Mouse (Mus musculus) B cell, adult 2 months (primary cell): ENCODE results near the gene Klhl29.

Experiments
- DNase-seq, 2 experiments: peaks; one replicate each; pipeline ENCODE4 v3.0.0; 2022

Klhl29 gene

GRCm38 (mm10) chr12:5166141-5166540 lies 209.3 kb downstream of the Klhl29 start:
- DNase-seq: no peak

DNA sequence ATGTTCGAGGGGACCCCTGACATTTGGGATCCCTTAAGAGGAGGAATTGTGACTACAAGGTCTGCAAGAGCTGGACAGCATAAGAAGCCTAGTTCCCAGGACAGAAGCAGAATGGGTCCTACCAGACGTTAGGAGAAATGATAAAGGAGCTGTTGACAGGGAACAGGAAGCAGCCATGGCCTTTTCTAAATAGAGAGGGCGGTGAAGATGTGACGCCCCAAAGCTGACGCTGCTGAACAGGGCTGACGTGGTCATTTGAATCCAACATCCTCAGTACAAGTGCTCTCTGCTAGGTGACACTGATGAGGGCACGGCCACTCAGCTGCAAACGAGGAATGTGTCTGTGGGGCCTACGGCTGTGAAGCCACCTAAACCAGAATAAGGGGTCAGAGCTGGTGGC lies 210.1 kb downstream of the Klhl29 start:
- DNase-seq: no peak

GRCm38 (mm10) chr12:5162672-5163071 lies 212.8 kb downstream of the Klhl29 start:
- DNase-seq: no peak

GRCm38 (mm10) chr12:5161631-5162030 lies 213.9 kb downstream of the Klhl29 start:
- DNase-seq: no peak

DNA sequence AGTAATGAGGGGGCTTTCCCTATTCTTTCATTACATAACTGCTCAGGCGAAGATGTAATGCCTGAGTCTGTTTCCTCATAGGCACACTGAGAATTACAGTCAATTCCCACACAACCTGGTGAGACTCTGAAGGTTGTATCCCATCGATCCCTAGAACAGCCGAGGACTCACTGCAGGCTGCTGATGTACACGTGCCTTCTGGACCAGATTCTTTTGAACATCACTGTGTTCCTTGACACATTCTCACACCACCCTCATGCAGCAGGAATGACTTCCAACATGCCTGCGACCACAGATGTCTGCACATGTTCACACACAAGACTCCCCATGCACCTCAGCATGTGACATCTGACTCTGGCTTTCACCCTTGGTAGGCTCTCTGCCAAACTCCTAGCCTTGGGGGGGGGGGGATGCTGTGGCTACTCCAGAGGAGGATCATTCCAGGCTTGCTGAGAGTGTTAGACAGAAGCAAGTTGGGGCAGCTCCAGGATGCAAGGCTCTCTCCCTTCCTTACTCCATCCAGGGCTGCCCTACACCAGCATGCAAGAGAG lies 217.5 kb downstream of the Klhl29 start:
- DNase-seq: no peak

DNA sequence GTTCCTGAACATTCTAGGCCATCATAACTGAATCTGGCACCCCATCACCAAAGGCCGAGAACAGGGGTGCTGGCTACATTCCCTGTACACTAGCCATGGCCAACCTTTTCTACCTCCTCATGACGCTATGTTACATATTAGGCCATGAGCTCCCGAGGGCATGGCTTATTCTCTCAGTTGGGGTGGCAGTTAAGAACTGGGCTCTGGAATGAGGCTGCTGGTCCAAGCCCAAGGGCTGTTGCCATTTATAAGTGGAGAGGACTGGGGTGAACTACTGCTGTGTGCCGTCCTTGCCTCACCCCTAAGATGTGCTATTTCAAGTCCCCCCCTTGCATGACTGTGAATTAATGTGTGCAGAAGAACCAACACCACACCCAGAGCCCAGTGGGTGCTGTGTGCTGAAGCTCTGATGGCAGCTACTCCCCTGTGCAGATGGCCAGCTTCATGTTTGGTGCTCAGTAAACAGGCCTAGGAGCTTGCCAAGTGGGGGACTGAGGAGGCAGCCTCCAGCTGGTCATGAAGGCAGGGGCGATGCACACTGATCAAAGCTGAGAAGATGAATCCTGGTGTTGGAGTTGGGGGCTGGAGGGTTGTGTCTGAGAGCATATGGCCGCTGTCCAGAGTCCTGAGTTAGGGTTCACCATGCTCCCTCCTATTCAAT lies 218.3 kb downstream of the Klhl29 start:
- DNase-seq: no peak

GRCm38 (mm10) chr12:5155177-5155576 lies 220.3 kb downstream of the Klhl29 start:
- DNase-seq: no peak

GRCm38 (mm10) chr12:5151859-5152258 lies 223.6 kb downstream of the Klhl29 start:
- no peak for DNase-seq

DNA sequence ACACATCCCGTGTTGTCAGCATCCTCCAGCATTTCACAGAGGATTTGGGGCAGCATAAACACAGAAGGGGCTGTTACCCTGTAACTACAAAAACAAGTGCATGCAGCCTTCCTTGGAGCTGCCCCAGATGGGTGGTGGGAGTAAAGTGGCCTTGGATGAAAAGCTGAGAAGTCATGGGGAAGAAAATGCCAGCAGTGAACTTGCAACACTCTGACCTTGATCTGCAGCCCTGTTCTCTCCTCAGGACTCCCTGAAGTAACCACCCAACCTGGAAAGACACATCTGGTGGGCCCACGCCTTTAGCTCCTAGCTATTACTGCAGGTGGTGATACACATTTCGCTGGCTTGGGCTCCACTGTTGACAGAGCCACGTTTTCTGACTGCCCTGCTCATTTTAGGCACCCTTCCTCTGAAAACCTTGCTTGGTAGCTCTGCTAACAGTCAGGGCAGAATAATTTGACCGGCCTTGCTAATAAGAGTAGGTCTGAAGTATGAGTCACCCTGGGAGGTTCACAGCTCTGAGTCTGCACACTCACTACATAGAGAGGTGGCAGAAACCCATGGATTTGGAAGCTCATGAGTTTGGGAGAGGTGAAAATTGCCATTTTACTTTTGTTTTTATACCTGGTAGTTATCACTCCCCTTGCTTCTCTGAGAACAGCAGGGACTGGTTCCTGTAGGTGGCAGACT lies 228.0 kb downstream of the Klhl29 start:
- DNase-seq: no peak

DNA sequence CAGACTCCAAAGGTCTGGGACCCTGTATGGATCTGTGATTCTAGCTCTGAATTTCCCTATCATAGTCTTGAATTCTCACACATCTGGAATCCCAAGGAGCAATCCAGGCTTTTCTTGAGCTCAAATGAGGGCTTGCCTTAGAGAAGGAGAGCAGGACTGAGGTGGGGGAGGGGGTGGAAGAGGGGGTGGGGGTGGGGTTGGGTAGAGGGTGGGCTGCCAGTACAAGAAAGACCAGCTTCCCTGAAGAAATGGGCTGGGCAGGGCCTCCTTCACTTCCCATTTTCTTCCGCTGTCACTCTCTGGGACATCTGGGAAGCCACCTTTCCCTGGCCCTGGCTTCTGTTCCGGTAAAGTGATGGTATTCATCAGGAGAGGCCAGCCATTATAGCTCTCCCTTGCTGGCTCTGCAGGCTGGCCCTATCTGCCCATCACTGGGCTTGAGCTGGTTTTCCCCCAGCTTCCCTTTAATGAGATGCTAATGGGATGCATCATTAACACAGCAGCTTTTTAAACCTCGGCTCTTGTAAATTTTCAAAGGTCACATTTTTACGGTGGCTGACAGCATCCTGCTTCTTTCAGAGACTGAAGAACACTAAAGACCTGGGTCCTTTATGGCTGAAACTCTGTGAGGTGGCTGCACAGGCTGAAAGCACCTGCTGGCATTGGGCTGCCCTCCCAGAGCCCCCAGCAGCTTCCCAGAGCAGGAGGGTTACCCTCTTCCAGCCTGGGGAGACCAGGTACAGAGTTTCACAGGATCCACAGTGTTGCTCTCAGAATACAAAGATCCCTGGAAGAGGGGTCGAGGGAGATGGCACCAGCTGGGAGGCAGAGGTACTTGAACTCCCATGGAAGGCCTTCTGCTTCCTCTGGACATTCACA lies 231.3 kb downstream of the Klhl29 start:
- DNase-seq: no peak

- no peak for DNase-seq
Measured at GRCm38 (mm10) chr12:5143224-5143623, 232.3 kb downstream of the Klhl29 start.

GRCm38 (mm10) chr12:5142776-5143175 lies 232.7 kb downstream of the Klhl29 start:
- DNase-seq: no peak

DNA sequence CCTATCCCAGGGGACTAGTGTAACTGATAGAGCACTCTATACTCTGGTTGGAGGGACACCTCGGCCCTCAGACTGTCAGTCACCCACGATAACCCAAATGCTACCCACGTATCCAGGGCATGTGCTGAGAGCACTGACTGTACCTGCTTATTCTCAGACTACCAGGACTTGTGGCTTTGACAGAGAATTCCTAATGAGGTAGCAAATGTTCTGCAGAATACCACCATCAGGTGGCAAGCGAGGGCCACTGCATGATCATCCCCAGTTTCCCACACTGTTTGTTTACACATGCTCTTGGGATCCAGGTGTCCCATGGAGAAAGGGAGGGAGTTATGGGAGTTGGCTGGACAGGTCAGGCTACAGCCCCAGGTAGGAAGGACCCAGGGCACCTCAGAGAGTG lies 234.4 kb downstream of the Klhl29 start:
- no peak for DNase-seq

- no peak for DNase-seq
Measured at GRCm38 (mm10) chr12:5139302-5139701, 236.2 kb downstream of the Klhl29 start.

- DNase-seq: peak; percentile 6 to 13
Measured at GRCm38 (mm10) chr12:5136300-5136699, 239.2 kb downstream of the Klhl29 start.

GRCm38 (mm10) chr12:5129190-5129589 lies 246.3 kb downstream of the Klhl29 start:
- DNase-seq: no peak

GRCm38 (mm10) chr12:5125907-5126306 lies 249.6 kb downstream of the Klhl29 start:
- DNase-seq: no peak

- no peak for DNase-seq
Measured at GRCm38 (mm10) chr12:5122972-5123371, 252.5 kb downstream of the Klhl29 start.

- DNase-seq: no peak
Measured at GRCm38 (mm10) chr12:5120249-5120648, 255.2 kb downstream of the Klhl29 start.

DNA sequence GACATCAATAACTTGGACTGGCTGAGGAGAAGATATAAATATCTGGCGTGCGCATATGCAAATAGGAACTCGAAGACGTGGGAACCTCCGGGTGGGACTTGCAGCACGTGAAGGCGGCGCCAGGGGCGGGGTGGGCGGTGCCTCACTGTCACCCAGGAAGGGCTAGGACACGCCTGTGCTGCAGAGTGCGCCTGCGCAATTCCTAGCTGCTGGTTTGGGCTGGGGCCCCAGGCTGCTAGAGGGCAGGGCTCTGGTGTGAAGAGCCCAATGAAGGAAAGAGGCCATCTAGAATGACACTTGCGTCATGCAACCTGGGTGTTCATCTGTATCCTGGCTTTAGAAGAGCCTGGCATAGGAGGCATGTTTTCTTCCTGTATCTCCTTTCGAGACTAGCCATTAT lies 255.8 kb downstream of the Klhl29 start:
- DNase-seq: peak; percentile 32 to 43

GRCm38 (mm10) chr12:5119286-5119685 lies 256.2 kb downstream of the Klhl29 start:
- DNase-seq: no peak

GRCm38 (mm10) chr12:5116605-5117004 lies 258.9 kb downstream of the Klhl29 start:
- DNase-seq: no peak

GRCm38 (mm10) chr12:5114631-5115030 lies 260.9 kb downstream of the Klhl29 start:
- DNase-seq: no peak
